Mouse (Mus musculus) neural tube, embryonic 14.5 days (tissue): ENCODE measurements around the gene Rapgef5. TPM values are rescaled to one million over a fixed set of nuclear protein-coding genes. Genes with fewer than 3 reads are reported as not detected.

Source experiments
- ATAC-seq: fragments of 200-750 bp; cut with Nextera tagmentation; 2 replicates; pipeline ENCODE4 v1.8.0; 2017; ENCODE audit warnings: low read depth, mild to moderate bottlenecking, moderate TSS enrichment, moderate library complexity
- H3K27ac ChIP-seq: fragments of 300-500 bp; sonication (generic); 2 replicates; pipeline ENCODE4 v1.5.1; 2014; ENCODE audit warnings: low read depth, mild to moderate bottlenecking, control low read depth, low read length, moderate library complexity, mixed read lengths
- H3K27me3 ChIP-seq: fragments of 300-500 bp; sonication (generic); 2 replicates; pipeline ENCODE4 v1.6.1; 2014; ENCODE audit warnings: low read length; ENCODE audit not compliant: control insufficient read depth, insufficient read depth
- H3K36me3 ChIP-seq: fragments of 300-500 bp; sonication (generic); 2 replicates; pipeline ENCODE4 v1.6.1; 2014; ENCODE audit warnings: low read length, mixed read lengths; ENCODE audit not compliant: control insufficient read depth, insufficient read depth
- H3K4me1 ChIP-seq: fragments of 300-500 bp; sonication (generic); 2 replicates; pipeline ENCODE4 v1.6.1; 2014; ENCODE audit warnings: low read length; ENCODE audit not compliant: control insufficient read depth, insufficient read depth
- H3K4me2 ChIP-seq: fragments of 300-500 bp; sonication (generic); 2 replicates; pipeline ENCODE4 v1.6.1; 2014; ENCODE audit warnings: mild to moderate bottlenecking, low read depth, low read length, control low read depth
- H3K4me3 ChIP-seq: fragments of 300-500 bp; sonication (generic); 2 replicates; pipeline ENCODE4 v1.5.1; 2014; ENCODE audit warnings: low read depth, low read length, control low read depth, mixed read lengths
- H3K9ac ChIP-seq: fragments of 300-500 bp; sonication (generic); replicated peaks from 2 replicates; pipeline ENCODE4 v1.6.1; 2014; ENCODE audit warnings: low read depth, mild to moderate bottlenecking, control low read depth, low read length, mixed read lengths
- H3K9me3 ChIP-seq: fragments of 300-500 bp; sonication (generic); 2 replicates; pipeline ENCODE4 v1.6.1; 2016; ENCODE audit warnings: low read length; ENCODE audit not compliant: control insufficient read depth
- WGBS: fragments of 180-500 bp; shearing (Covaris S2); extraction: QIAGEN DNeasy Blood & Tissue Kit; methylation state at CpG from one replicate; pipeline ENCODE4 v1.1.7; 2014; 5-methylcytosine and 5-hydroxymethylcytosine counted together
- polyA plus RNA-seq: library from polyadenylated mRNA; unstranded; fragments of >200 nt; fragmentation: Nextera tagmentation; extraction: Ambion mirVana; gene quantifications from 2 replicates; pipeline ENCODE4 v1.2.1, GENCODE M21; 2014

Rapgef5 gene
- polyA plus RNA-seq, 1 experiment from 2014 or later = 39.4 TPM

DNA sequence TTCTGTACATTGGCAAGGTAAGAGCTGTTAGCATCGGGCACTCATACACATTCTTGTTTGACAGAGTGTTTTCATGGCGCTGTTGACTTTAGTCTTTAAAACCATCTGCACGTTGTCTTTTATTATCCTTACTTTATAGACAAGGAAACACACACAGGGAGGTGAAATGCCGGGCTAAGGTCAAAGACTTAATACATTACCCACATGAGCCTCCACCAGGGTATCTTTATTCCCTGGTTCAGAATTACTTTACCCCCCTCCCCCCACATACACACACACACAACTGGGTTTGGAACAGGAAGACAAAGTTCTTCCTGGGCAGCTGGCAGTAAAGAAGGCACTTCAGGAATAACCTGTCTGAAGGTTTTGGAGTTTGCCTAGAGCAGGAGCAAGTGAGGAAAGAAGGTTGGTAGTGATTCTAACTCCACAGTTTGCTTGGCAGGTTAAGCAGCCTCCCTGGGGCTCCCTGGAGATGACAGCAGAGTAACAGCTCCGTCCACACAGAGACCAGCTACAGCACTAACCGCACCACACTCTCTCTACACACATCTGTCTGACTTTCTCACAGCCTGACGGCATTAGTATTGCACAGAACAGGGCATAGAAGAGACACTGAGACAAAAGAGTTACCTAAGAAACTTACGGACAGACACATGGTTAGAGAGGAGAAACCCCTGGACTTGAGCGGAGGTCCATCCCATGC is 8.2 kb downstream of the Rapgef5 start:
- no peaks in the 10 kb centered on the region for H3K27me3 ChIP-seq
- no peaks in the 10 kb centered on the region for H3K9me3 ChIP-seq
- H3K4me1 ChIP-seq = no peaks in the 10 kb centered on the region
- no peak for ATAC-seq
- H3K27ac ChIP-seq = no peak overlapping the region
- H3K9ac ChIP-seq = no peak overlapping the region
- no peaks in the 10 kb centered on the region for H3K36me3 ChIP-seq
- H3K4me2 ChIP-seq = no peak overlapping the region
- WGBS = 66% methylated on average over 9 of the region's 9 CpGs
- H3K4me3 ChIP-seq = no peak overlapping the region

DNA sequence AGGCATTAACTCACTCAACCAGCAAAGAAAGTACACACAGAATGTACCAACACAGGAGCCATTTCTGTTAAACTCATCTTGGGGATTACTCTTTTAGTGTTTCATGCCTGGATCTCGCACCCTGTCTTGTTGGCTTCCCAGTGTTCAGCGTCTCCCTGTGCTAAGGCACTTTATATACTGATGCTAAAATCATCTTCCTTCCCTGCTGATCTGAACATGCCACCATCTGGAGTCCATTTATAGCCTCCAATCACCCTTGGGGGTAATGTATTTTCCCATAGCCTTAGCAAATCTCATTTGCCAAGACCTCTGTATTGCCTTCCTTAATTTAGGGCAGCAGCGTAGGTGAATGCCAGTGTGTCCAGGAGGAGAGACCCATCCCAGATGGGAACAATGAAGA is 11.6 kb downstream of the Rapgef5 start:
- no peak overlapping the region for H3K27ac ChIP-seq
- no peak overlapping the region for H3K9ac ChIP-seq
- H3K9me3 ChIP-seq = no peaks in the 10 kb centered on the region
- H3K4me3 ChIP-seq = no peak overlapping the region
- no peaks in the 10 kb centered on the region for H3K36me3 ChIP-seq
- H3K4me1 ChIP-seq = no peaks in the 10 kb centered on the region
- peaks cover under 1% of the 10 kb centered on the region; the same call in 1 of the 2 replicates for H3K27me3 ChIP-seq
- WGBS = 38% methylated on average over 3 of the region's 3 CpGs
- no peak overlapping the region for H3K4me2 ChIP-seq
- peak; percentile 49; the same call in 1 of the 2 replicates for ATAC-seq

GRCm38 (mm10) chr12:117528509-117529145 is 12.3 kb downstream of the Rapgef5 start:
- whole genome bisulfite sequencing = 64% methylated on average over 4 of the region's 4 CpGs
- H3K9me3 ChIP-seq = no peaks in the 10 kb centered on the region
- H3K4me1 ChIP-seq = peaks cover 4% of the 10 kb centered on the region; the same call in 1 of the 2 replicates
- no peak overlapping the region for H3K4me2 ChIP-seq
- H3K36me3 ChIP-seq = no peaks in the 10 kb centered on the region
- no peak overlapping the region for H3K9ac ChIP-seq
- H3K27ac ChIP-seq = no peak overlapping the region
- peak; percentile 36; the same call in 1 of the 2 replicates for ATAC-seq
- H3K4me3 ChIP-seq = no peak overlapping the region
- peaks cover 3% of the 10 kb centered on the region; the same call in 1 of the 2 replicates for H3K27me3 ChIP-seq

DNA sequence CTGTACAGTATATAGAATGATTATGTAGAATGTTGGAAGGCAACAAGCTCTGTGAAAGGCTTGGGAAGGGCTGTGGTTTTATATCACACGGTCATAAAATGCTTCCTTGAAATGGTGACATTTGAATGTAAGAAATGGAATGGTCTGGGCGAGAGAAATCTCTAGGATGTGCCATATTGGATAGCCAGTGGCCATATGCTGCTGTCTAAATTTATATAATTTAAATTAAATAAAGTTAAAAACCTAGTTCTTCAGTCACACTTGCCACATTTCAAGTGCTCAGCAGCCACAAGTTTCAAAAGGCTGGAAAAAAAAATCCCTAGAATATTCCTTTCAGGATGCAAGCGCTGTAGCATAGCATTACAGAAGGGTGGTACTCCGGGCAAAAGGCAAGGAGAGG is 14.8 kb downstream of the Rapgef5 start:
- Histone ChIP-seq H3K9ac (no peak overlapping the region), H3K4me3 (no peak overlapping the region), H3K27ac (no peak overlapping the region), H3K4me1 (peaks cover 8% of the 10 kb centered on the region; the same call in 1 of the 2 replicates), H3K9me3 (no peaks in the 10 kb centered on the region), H3K27me3 (peaks cover 13% of the 10 kb centered on the region), H3K4me2 (no peak overlapping the region), H3K36me3 (no peaks in the 10 kb centered on the region)
- 89% methylated on average over 4 of the region's 4 CpGs for WGBS
- no peak for ATAC-seq

GRCm38 (mm10) chr12:117533176-117534086 is 17.2 kb downstream of the Rapgef5 start:
- Histone ChIP-seq H3K4me3 (peak overlapping the region; percentile 62), H3K36me3 (no peaks in the 10 kb centered on the region), H3K9me3 (no peaks in the 10 kb centered on the region), H3K4me1 (peaks cover 8% of the 10 kb centered on the region; the same call in 1 of the 2 replicates), H3K4me2 (peak overlapping the region; percentile 92), H3K27ac (no peak overlapping the region), H3K9ac (peak overlapping the region; percentile 68), H3K27me3 (peaks cover 13% of the 10 kb centered on the region)
- ATAC-seq = peak; percentile 83
- WGBS = 3% methylated on average over 54 of the region's 64 CpGs

DNA sequence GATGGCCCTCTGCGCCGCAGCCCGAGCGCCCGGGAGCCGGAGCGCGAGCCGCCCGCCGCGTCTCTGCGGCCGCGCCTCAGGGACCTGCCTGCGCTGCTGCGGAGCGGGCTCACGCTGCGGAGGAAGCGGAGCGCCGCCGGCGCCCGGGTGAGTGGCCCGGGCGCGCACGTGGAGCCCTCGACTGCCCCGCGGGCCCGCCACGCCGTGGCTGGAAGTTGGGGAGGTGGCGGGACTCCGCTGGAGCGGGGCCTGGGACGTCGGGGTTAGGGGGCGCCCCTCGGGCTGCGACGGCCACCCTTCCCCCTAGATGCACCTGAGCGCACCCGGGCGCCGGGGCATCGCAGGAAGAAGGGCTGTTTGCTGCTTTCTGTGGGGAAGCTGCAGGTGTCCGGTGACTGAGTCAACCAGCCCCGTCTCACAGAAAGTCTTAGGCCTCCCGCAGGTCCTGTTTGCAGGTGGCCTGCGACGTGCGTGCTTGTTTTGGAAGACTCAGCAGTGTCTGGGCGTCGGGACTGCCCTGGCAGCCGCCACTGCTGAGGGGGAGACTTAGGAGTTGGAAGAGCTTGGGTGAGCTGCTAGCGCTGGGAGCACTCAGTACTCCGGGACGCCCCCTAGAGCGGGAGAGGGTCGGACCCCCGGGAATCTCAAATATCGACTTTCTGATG is 17.9 kb downstream of the Rapgef5 start:
- peak overlapping the region; percentile 62 for H3K4me3 ChIP-seq
- H3K4me2 ChIP-seq = peak overlapping the region; percentile 92
- no peak overlapping the region for H3K27ac ChIP-seq
- no peaks in the 10 kb centered on the region for H3K9me3 ChIP-seq
- H3K4me1 ChIP-seq = peaks cover 8% of the 10 kb centered on the region; the same call in 1 of the 2 replicates
- no peaks in the 10 kb centered on the region for H3K36me3 ChIP-seq
- peaks cover 13% of the 10 kb centered on the region for H3K27me3 ChIP-seq
- under 1% methylated on average over 47 of the region's 66 CpGs for WGBS
- ATAC-seq = peak; percentile 88
- peak overlapping the region; percentile 68 for H3K9ac ChIP-seq

GRCm38 (mm10) chr12:117540352-117540751 is 24.1 kb downstream of the Rapgef5 start:
- peaks cover under 1% of the 10 kb centered on the region; the same call in 1 of the 2 replicates for H3K27me3 ChIP-seq
- no peak overlapping the region for H3K4me3 ChIP-seq
- no peak overlapping the region for H3K4me2 ChIP-seq
- no peak overlapping the region for H3K27ac ChIP-seq
- ATAC-seq = no peak
- H3K9me3 ChIP-seq = no peaks in the 10 kb centered on the region
- 79% methylated on average over 2 of the region's 2 CpGs for WGBS
- H3K36me3 ChIP-seq = no peaks in the 10 kb centered on the region
- no peak overlapping the region for H3K9ac ChIP-seq
- H3K4me1 ChIP-seq = no peaks in the 10 kb centered on the region; the same call in 1 of the 2 replicates

GRCm38 (mm10) chr12:117545277-117545676 is 29.0 kb downstream of the Rapgef5 start:
- Histone ChIP-seq H3K4me2 (no peak overlapping the region), H3K4me3 (no peak overlapping the region)
- 91% methylated on average over 6 of the region's 6 CpGs for WGBS

More at GRCm38 (mm10) chr12:117545277-117545676, 29.0 kb downstream of the Rapgef5 start:
- no peak overlapping the region for H3K9ac ChIP-seq
- no peaks in the 10 kb centered on the region for H3K4me1 ChIP-seq
- ATAC-seq = no peak
- no peaks in the 10 kb centered on the region for H3K9me3 ChIP-seq
- H3K36me3 ChIP-seq = no peaks in the 10 kb centered on the region
- H3K27ac ChIP-seq = no peak overlapping the region
- no peaks in the 10 kb centered on the region for H3K27me3 ChIP-seq
